Mouse (Mus musculus): ENCODE results near the gene Gpr137c. TPM values are rescaled to one million over a fixed set of nuclear protein-coding genes. Genes with fewer than 3 reads are reported as not detected.

Gpr137c gene
- polyA plus RNA-seq (2014; fragmentation: Nextera tagmentation; extraction: Ambion mirVana), result 5.4 and 6.7 TPM in 2 replicates

GRCm38 (mm10) chr14:45219281-45220089 lies at the start of gene Gpr137c:
Gpr137c (plus strand) TSS chr14:45219717.
- H3K9ac ChIP-seq (ENCODE audit: low read length), result peak within 1 kb of the TSS; percentile 92
- peak within 1 kb of the TSS; percentile 89 to 96 for H3K27ac ChIP-seq (replicated peaks in 1 of 2; ENCODE audit: control insufficient read depth in 1 of 2, insufficient read depth in 1 of 2, low read depth in 2 of 2, low read length in 2 of 2)
- H3K4me3 ChIP-seq (ENCODE audit: control insufficient read depth in 1 of 2, insufficient read depth in 1 of 2, low read depth in 1 of 2, low read length in 2 of 2), result peak within 1 kb of the TSS; percentile 68 to 89
- no peaks in the 10 kb centered on the region for H3K36me3 ChIP-seq (ENCODE audit: control insufficient read depth, insufficient read depth, low read length)
- 0 out of 4 replicates have a peak, but pooled peaks cover 0 to 5% of the 10 kb centered on the region in 2 experiments for H3K4me1 ChIP-seq (ENCODE audit: control insufficient read depth in 2 of 2, insufficient read depth in 2 of 2, low read length in 2 of 2)
- ATAC-seq (ENCODE audit: insufficient number of reproducible peaks, insufficient read depth, low FRiP score, low read depth), result peak; percentile 99
- H3K27me3 ChIP-seq (ENCODE audit: control insufficient read depth, insufficient read depth, low read length), result no peaks in the 10 kb centered on the region
- H3K4me2 ChIP-seq (ENCODE audit: low read length), result peak within 1 kb of the TSS; percentile 95
- no peaks in the 10 kb centered on the region for H3K9me3 ChIP-seq (ENCODE audit: control insufficient read depth, low read length)
- under 1% methylated on average over 49 of the region's 86 CpGs for WGBS

GRCm38 (mm10) chr14:45172260-45172659 lies 47.3 kb upstream of the Gpr137c start:
- no peak overlapping the region for H3K4me3 ChIP-seq (ENCODE audit: control insufficient read depth in 1 of 2, insufficient read depth in 1 of 2, low read depth in 1 of 2, low read length in 2 of 2)
- peaks cover 6 to 13% of the 10 kb centered on the region in 2 experiments; a peak in 3 of 4 replicates for H3K4me1 ChIP-seq (ENCODE audit: control insufficient read depth in 2 of 2, insufficient read depth in 2 of 2, low read length in 2 of 2)
- H3K36me3 ChIP-seq (ENCODE audit: control insufficient read depth, insufficient read depth, low read length), result no peaks in the 10 kb centered on the region; the same call in 1 of the 2 replicates
- H3K4me2 ChIP-seq (ENCODE audit: low read length), result no peak overlapping the region
- H3K27me3 ChIP-seq (ENCODE audit: control insufficient read depth, insufficient read depth, low read length), result no peaks in the 10 kb centered on the region
- no peaks in the 10 kb centered on the region for H3K9me3 ChIP-seq (ENCODE audit: control insufficient read depth, low read length)
- WGBS, result 95% methylated on average over 5 of the region's 5 CpGs
- H3K27ac ChIP-seq (replicated peaks in 1 of 2; ENCODE audit: control insufficient read depth in 1 of 2, insufficient read depth in 1 of 2, low read depth in 2 of 2, low read length in 2 of 2), result no peak overlapping the region
- H3K9ac ChIP-seq (ENCODE audit: low read length), result no peak overlapping the region
- ATAC-seq (ENCODE audit: insufficient number of reproducible peaks, insufficient read depth, low FRiP score, low read depth), result no peak

GRCm38 (mm10) chr14:45175012-45175740 lies 44.3 kb upstream of the Gpr137c start:
- WGBS, result 67% methylated on average over 14 of the region's 14 CpGs
- H3K36me3 ChIP-seq (ENCODE audit: control insufficient read depth, insufficient read depth, low read length), result no peaks in the 10 kb centered on the region
- no peak overlapping the region for H3K4me2 ChIP-seq (ENCODE audit: low read length)
- H3K9ac ChIP-seq (ENCODE audit: low read length), result peak overlapping the region; percentile 6; the same call in 1 of the 2 replicates
- no peaks in the 10 kb centered on the region for H3K9me3 ChIP-seq (ENCODE audit: control insufficient read depth, low read length)
- H3K4me1 ChIP-seq (ENCODE audit: control insufficient read depth in 2 of 2, insufficient read depth in 2 of 2, low read length in 2 of 2), result peaks cover 6 to 13% of the 10 kb centered on the region in 2 experiments; a peak in 3 of 4 replicates
- no peaks in the 10 kb centered on the region for H3K27me3 ChIP-seq (ENCODE audit: control insufficient read depth, insufficient read depth, low read length)
- no peak for ATAC-seq (ENCODE audit: insufficient number of reproducible peaks, insufficient read depth, low FRiP score, low read depth)
- H3K4me3 ChIP-seq (ENCODE audit: control insufficient read depth in 1 of 2, insufficient read depth in 1 of 2, low read depth in 1 of 2, low read length in 2 of 2), result no peak overlapping the region
- H3K27ac ChIP-seq (replicated peaks in 1 of 2; ENCODE audit: control insufficient read depth in 1 of 2, insufficient read depth in 1 of 2, low read depth in 2 of 2, low read length in 2 of 2), result no peak overlapping the region; a peak in 1 of 4 replicates

GRCm38 (mm10) chr14:45179186-45179585 lies 40.3 kb upstream of the Gpr137c start:
- H3K4me2 ChIP-seq (ENCODE audit: low read length), result no peak overlapping the region
- H3K27ac ChIP-seq (replicated peaks in 1 of 2; ENCODE audit: control insufficient read depth in 1 of 2, insufficient read depth in 1 of 2, low read depth in 2 of 2, low read length in 2 of 2), result no peak overlapping the region
- no peak for ATAC-seq (ENCODE audit: insufficient number of reproducible peaks, insufficient read depth, low FRiP score, low read depth)
- H3K9ac ChIP-seq (ENCODE audit: low read length), result no peak overlapping the region
- WGBS, result 77% methylated on average over 2 of the region's 2 CpGs
- no peaks in the 10 kb centered on the region for H3K36me3 ChIP-seq (ENCODE audit: control insufficient read depth, insufficient read depth, low read length)
- no peaks in the 10 kb centered on the region for H3K27me3 ChIP-seq (ENCODE audit: control insufficient read depth, insufficient read depth, low read length)
- peaks cover 6 to 13% of the 10 kb centered on the region in 2 experiments; a peak in 3 of 4 replicates for H3K4me1 ChIP-seq (ENCODE audit: control insufficient read depth in 2 of 2, insufficient read depth in 2 of 2, low read length in 2 of 2)
- no peaks in the 10 kb centered on the region for H3K9me3 ChIP-seq (ENCODE audit: control insufficient read depth, low read length)
- no peak overlapping the region for H3K4me3 ChIP-seq (ENCODE audit: control insufficient read depth in 1 of 2, insufficient read depth in 1 of 2, low read depth in 1 of 2, low read length in 2 of 2)

- Histone ChIP-seq H3K9ac (ENCODE audit: low read length) (no peak overlapping the region), H3K27ac (replicated peaks in 1 of 2; ENCODE audit: control insufficient read depth in 1 of 2, insufficient read depth in 1 of 2, low read depth in 2 of 2, low read length in 2 of 2) (no peak overlapping the region), H3K4me2 (ENCODE audit: low read length) (no peak overlapping the region), H3K36me3 (ENCODE audit: control insufficient read depth, insufficient read depth, low read length) (no peaks in the 10 kb centered on the region), H3K4me1 (ENCODE audit: control insufficient read depth in 2 of 2, insufficient read depth in 2 of 2, low read length in 2 of 2) (peaks cover 6 to 9% of the 10 kb centered on the region in 2 experiments; a peak in 3 of 4 replicates), H3K9me3 (ENCODE audit: control insufficient read depth, low read length) (no peaks in the 10 kb centered on the region), H3K4me3 (ENCODE audit: control insufficient read depth in 1 of 2, insufficient read depth in 1 of 2, low read depth in 1 of 2, low read length in 2 of 2) (no peak overlapping the region), H3K27me3 (ENCODE audit: control insufficient read depth, insufficient read depth, low read length) (no peaks in the 10 kb centered on the region)
- ATAC-seq (ENCODE audit: insufficient number of reproducible peaks, insufficient read depth, low FRiP score, low read depth), result no peak
- WGBS, result 85% methylated on average over 2 of the region's 2 CpGs
Measured at GRCm38 (mm10) chr14:45179606-45180005, 39.9 kb upstream of the Gpr137c start.

- Histone ChIP-seq H3K9ac (ENCODE audit: low read length) (no peak overlapping the region), H3K27ac (replicated peaks in 1 of 2; ENCODE audit: control insufficient read depth in 1 of 2, insufficient read depth in 1 of 2, low read depth in 2 of 2, low read length in 2 of 2) (no peak overlapping the region), H3K4me3 (ENCODE audit: control insufficient read depth in 1 of 2, insufficient read depth in 1 of 2, low read depth in 1 of 2, low read length in 2 of 2) (no peak overlapping the region), H3K9me3 (ENCODE audit: control insufficient read depth, low read length) (no peaks in the 10 kb centered on the region), H3K4me2 (ENCODE audit: low read length) (no peak overlapping the region), H3K27me3 (ENCODE audit: control insufficient read depth, insufficient read depth, low read length) (no peaks in the 10 kb centered on the region), H3K4me1 (ENCODE audit: control insufficient read depth in 2 of 2, insufficient read depth in 2 of 2, low read length in 2 of 2) (no peaks in the 10 kb centered on the region), H3K36me3 (ENCODE audit: control insufficient read depth, insufficient read depth, low read length) (no peaks in the 10 kb centered on the region)
- no peak for ATAC-seq (ENCODE audit: insufficient number of reproducible peaks, insufficient read depth, low FRiP score, low read depth)
- 62% methylated on average over 4 of the region's 4 CpGs for WGBS
Measured at GRCm38 (mm10) chr14:45181611-45182010, 37.9 kb upstream of the Gpr137c start.

- WGBS, result 79% methylated on average over 2 of the region's 2 CpGs
- no peaks in the 10 kb centered on the region for H3K4me1 ChIP-seq (ENCODE audit: control insufficient read depth in 2 of 2, insufficient read depth in 2 of 2, low read length in 2 of 2)
- no peaks in the 10 kb centered on the region for H3K36me3 ChIP-seq (ENCODE audit: control insufficient read depth, insufficient read depth, low read length)
Measured at GRCm38 (mm10) chr14:45190999-45191398, 28.5 kb upstream of the Gpr137c start.

More at GRCm38 (mm10) chr14:45190999-45191398, 28.5 kb upstream of the Gpr137c start:
- Histone ChIP-seq H3K27ac (replicated peaks in 1 of 2; ENCODE audit: control insufficient read depth in 1 of 2, insufficient read depth in 1 of 2, low read depth in 2 of 2, low read length in 2 of 2) (no peak overlapping the region), H3K27me3 (ENCODE audit: control insufficient read depth, insufficient read depth, low read length) (no peaks in the 10 kb centered on the region), H3K4me2 (ENCODE audit: low read length) (no peak overlapping the region), H3K9ac (ENCODE audit: low read length) (no peak overlapping the region), H3K4me3 (ENCODE audit: control insufficient read depth in 1 of 2, insufficient read depth in 1 of 2, low read depth in 1 of 2, low read length in 2 of 2) (no peak overlapping the region), H3K9me3 (ENCODE audit: control insufficient read depth, low read length) (0 out of 2 replicates have a peak, but pooled peaks cover 3% of the 10 kb centered on the region)
- no peak for ATAC-seq (ENCODE audit: insufficient number of reproducible peaks, insufficient read depth, low FRiP score, low read depth)

Measured in heart, embryonic 14.5 days (tissue).